Mouse (Mus musculus) mouse trophoblast stem cell (cell line): ENCODE data around the gene Pon3.

Source experiments
- in situ Hi-C, 2 experiments: fragments of 300-500 bp; cut with MseI, MboI; formaldehyde crosslinking; loops; 2 replicates in 1 of 2; 3 replicates in 1 of 2; pipeline ENCODE4 v1.15.1; 2025

The Pon3 gene

GRCm38 (mm10) chr6:5179189-5179588 is 76.9 kb downstream of the Pon3 start:
- in situ Hi-C loops: no loop called here

GRCm38 (mm10) chr6:5177967-5178891 is 77.9 kb downstream of the Pon3 start:
- in situ Hi-C loops: no loop called here

- in situ Hi-C loops: loop anchor here in 1 of 2 experiments (25.0 kb wide), 2 partner anchors 213 to 413 kb away; partner anchors contain the start of gene Asb4
These were observed 81.8 kb downstream of the Pon3 start for GRCm38 (mm10) chr6:5174179-5174812.

- in situ Hi-C loops: loop anchor here in 1 of 2 experiments (25.0 kb wide), 2 partner anchors 215 to 415 kb away; partner anchors contain the start of gene Asb4
These were observed 83.5 kb downstream of the Pon3 start for GRCm38 (mm10) chr6:5172571-5172970.

DNA sequence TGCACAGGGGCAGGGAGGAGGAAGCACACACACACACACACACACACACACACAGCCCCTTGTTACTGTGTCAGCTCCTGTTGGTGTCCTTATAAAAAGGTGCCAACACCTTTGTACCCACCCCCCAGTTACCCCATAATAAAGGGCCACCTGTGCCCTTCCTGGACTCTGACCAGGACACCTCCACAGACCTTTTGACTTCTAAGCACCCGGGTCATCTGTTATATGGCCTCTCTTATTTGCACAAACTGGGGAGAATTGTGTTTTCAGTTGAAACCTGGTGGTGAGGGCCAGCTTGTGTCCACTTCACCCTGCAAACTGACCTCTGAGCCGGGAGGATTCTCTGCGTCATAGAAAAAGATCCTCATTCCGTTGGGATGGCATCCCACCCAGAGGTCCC is 84.7 kb downstream of the Pon3 start:
- in situ Hi-C loops: loop anchor here in 1 of 2 experiments (25.0 kb wide), 2 partner anchors 216 to 416 kb away; partner anchors contain the start of gene Asb4
